Mouse (Mus musculus): ENCODE measurements around the gene AC109138.7.

AC109138.7 gene

DNA sequence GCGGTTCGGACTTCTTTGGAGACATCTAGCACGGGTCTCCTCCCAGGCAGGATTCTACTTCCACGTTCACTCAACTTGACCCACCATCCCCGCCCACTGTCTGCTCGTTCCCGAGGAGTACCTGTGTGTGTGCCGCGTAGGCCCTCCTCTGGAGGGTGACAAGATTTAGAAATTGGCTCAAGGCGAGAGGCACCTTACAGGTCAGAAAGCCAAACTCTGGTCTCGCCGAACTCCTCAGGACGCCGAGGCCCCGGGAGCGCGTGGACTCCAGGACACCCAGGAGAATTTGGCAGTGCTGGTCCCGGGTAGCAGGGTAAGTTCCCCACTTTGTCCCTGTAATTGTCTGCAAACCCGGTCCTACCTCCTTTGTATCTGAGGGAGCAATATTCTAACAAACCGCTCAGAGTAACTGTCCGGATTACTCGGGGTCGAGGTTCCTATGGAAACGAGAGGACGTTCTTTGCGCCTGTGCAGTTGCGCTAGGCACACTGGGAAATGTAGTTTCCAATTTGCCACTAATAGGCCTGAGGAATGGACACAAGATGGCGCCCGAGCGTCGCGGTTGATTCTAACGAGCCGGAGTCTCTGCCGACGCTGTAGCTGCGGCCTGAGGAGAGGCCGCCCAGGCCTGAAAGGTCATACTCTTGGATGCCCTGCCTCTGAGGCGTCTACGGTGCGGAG lies 43.2 kb downstream of the AC109138.7 start:
- peak; percentile 96 to 97 for DNase-seq

DNA sequence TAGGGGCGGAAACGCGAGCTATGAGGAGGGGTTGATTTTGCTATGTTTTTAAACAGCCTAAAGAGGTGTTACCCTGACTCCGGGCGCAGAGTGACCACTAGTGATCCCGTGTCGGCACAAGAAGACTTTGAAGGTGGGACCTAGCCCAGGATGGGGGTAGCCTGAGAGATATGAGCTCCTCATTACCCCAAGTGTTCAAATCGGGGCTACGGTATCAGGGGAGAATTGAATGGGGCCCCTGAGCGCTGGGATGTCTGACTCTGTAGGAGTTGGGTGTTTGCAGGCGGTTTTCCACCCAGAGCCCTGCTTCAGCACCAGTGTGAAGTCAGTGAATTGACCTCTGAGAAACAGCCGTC lies 43.7 kb downstream of the AC109138.7 start:
- DNase-seq: no peak

GRCm38 (mm10) chr19:4261038-4261698 lies 47.0 kb downstream of the AC109138.7 start:
- peak in 1 of 2 experiments; percentile 37 for DNase-seq

DNA sequence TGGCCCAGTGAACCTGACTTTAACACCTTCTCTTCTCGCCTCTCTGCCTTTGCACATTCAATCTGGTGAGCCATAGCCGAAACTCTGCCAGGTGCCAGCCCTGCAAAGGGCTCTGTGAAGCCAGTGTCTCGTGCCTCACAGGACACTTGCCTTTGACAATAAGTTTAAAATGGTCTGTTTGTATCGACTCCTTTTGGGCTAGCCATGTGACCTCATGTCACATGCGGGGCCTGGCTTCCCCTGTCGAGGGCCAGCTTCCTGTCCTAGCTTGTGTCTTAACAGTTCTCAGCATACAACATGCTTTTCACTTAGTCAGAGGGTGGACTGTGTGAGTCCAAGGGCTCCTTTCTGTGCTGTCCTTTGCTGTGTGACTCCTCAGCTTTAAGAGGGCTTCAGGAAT lies 48.6 kb downstream of the AC109138.7 start:
- DNase-seq: no peak

GRCm38 (mm10) chr19:4263702-4264101 lies 49.5 kb downstream of the AC109138.7 start:
- DNase-seq: no peak

DNA sequence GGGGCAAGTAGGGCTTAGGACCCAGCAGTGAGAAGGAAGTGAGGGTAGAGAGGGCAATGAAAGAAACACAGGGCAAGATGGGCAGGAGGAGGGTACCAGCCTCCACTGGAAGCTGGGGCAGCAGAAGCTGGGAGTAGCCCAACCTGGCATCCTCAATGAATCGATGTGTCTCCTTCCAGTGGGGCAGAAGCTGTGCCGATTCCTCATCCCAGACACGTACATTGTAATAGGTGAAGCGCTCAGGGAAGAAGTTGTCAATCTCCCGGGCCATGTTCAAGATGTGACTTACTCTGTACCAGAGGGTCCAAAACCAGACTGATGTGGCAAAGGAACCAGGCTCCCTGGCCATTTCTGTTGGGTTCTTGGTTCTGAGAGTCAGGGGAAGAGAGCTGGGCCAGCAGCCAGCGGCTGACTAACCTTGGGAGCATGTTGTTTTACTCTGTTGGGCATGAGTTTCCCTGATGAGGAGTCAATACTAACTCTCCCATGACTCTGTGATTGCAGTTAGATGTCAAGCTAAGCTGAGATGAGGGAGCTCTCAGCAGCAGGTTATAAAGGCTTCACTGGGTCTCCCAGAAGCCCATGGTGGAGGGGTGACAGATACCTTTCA lies 50.1 kb downstream of the AC109138.7 start:
- no peak for DNase-seq

GRCm38 (mm10) chr19:4265956-4266355 lies 51.8 kb downstream of the AC109138.7 start:
- no peak for DNase-seq

- DNase-seq: peak; percentile 92 to 94
These were observed 54.6 kb downstream of the AC109138.7 start, which contains the start of gene Ssh3 for GRCm38 (mm10) chr19:4268566-4269361. Gene Ssh3 (minus strand): TSS chr19:4269180.

DNA sequence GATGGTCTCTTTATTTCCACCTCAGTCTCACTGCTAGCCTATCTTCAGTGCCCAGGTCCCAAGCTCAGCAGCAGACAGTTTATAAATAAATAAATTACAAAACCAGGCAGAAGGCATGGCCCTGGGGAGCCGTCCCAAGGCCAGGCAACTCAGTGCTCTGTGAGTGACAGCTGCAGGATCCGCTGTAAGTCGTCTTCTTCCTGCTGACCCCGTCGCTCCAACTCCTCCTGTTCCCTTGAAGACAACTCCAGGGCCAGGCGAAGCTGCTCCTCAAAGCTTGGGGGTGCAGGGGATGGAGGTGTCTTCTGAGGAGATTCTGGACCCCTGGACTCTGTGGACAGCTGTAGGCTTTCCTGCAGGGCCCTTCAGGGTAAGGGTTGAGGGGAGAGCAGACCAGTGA lies 56.0 kb downstream of the AC109138.7 start:
- DNase-seq: no peak

DNA sequence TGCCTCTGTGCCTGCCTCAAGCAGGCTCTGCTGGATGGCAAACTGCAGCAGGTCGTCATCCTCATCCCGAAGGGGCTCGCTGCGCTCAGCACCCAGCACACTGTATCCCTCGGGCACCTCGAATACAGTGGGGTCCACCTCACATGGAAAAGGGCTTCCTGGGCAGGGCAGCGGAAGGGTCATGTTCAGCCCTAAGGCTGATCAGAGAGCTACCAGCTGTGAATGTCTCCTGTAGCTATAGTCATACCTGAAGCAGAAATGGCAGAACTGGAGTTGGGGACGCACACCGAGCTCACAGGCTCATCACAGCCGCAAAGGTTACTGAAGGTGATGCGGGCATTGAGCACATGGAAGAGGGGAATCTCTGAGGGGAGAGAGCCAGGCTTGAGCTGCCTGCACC lies 56.8 kb downstream of the AC109138.7 start:
- no peak for DNase-seq

DNA sequence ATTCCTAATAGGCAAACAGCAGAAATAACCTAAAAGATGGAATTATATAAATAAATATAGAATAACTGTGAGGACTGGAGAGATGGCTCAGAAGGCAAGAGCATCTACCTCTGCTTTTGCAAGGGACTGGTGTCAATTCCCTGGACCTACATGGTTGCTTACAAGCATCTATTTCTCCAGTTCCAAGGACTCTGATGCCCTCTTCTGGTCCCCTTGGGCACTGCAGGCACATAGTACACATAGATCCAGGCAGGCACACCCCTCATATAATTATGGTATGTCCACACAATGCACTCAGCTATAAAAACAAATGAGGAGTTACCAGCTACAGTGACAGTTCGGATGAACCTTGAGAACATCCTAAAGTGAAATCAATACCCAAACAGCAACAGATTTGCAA lies 65.3 kb downstream of the AC109138.7 start:
- peak in 1 of 2 experiments; percentile 45 for DNase-seq

DNA sequence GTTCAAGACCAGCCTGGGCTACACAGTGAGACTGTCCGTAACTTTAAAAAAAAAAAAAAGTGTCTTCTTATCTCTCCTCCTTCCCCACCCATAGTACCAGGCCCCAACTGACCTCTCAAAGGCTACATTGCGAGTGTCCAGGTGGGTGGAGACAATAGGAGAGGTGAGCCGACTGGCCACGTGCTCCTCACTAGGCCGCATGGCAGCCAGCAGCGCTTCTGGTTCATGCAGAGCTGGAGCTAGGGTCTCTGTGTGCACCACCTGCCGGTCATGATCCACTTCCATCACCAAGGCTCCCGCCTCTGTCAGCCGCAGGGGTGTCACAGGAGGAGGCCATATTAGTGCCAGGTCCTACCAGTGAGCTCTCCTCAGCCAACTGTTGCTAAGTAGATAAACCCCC lies 66.3 kb downstream of the AC109138.7 start:
- DNase-seq: no peak
